Mouse (Mus musculus): ENCODE data around the gene Cyp4a10.

GRCm38 (mm10) chr4:115497466-115497865, 20.6 kb upstream of the Cyp4a10 start:
- TF ChIP-seq CTCF (IDR thresholded peaks at IDR 0.05; ENCODE audit: borderline replicate concordance, control insufficient read depth, extremely low read depth, insufficient read depth, low read length, poor library complexity) (no peak), POLR2A (IDR thresholded peaks at IDR 0.05; ENCODE audit: control insufficient read depth, extremely low read depth, insufficient read depth, low read length, poor library complexity) (no peak)

All from thymus, adult 2 months (tissue).